Mouse (Mus musculus) G1E-ER4 (cell line): ENCODE results near the gene Lrrc57. TPM values are rescaled to one million over a fixed set of nuclear protein-coding genes. Genes with fewer than 3 reads are reported as not detected.

Experiments used
- GATA1 ChIP-seq: IDR thresholded peaks from one replicate; pipeline ENCODE4 v1.8.0; 2012; ENCODE audit warnings: low read length, inconsistent platforms
- polyA plus RNA-seq: library from polyadenylated mRNA; stranded (reverse); fragments of >175 nt; gene quantifications from 2 replicates; pipeline ENCODE4 v1.2.3, GENCODE M21; 2012

The Lrrc57 gene
- polyA plus RNA-seq, 1 experiment: 1.3 TPM

- TF ChIP-seq GATA1: no peak
Measured at GRCm38 (mm10) chr2:120622920-120623319, 13.6 kb upstream of the Lrrc57 start.

- no peak for TF ChIP-seq GATA1
Measured at GRCm38 (mm10) chr2:120619538-120619937, 10.2 kb upstream of the Lrrc57 start.

GRCm38 (mm10) chr2:120616279-120617163, 7.2 kb upstream of the Lrrc57 start:
- no peak for TF ChIP-seq GATA1

GRCm38 (mm10) chr2:120606021-120606690, 3.2 kb downstream of the Lrrc57 start:
- TF ChIP-seq GATA1: no peak

- TF ChIP-seq GATA1: no peak
Measured at GRCm38 (mm10) chr2:120599506-120599905, 9.8 kb downstream of the Lrrc57 start.

- TF ChIP-seq GATA1: no peak
Measured at GRCm38 (mm10) chr2:120597734-120598133, 11.6 kb downstream of the Lrrc57 start.

GRCm38 (mm10) chr2:120592227-120592626, 17.1 kb downstream of the Lrrc57 start:
- TF ChIP-seq GATA1: no peak

GRCm38 (mm10) chr2:120589759-120590158, 19.6 kb downstream of the Lrrc57 start:
- TF ChIP-seq GATA1: no peak

- no peak for TF ChIP-seq GATA1
Measured at GRCm38 (mm10) chr2:120578286-120578685, 31.0 kb downstream of the Lrrc57 start.

GRCm38 (mm10) chr2:120577799-120578198, 31.5 kb downstream of the Lrrc57 start:
- TF ChIP-seq GATA1: no peak

- TF ChIP-seq GATA1: peak; percentile 68
Measured at GRCm38 (mm10) chr2:120575978-120576377, 33.3 kb downstream of the Lrrc57 start.

GRCm38 (mm10) chr2:120575121-120575520, 34.2 kb downstream of the Lrrc57 start:
- TF ChIP-seq GATA1: no peak

GRCm38 (mm10) chr2:120571081-120571480, 38.2 kb downstream of the Lrrc57 start:
- TF ChIP-seq GATA1: no peak

GRCm38 (mm10) chr2:120567798-120568320, 41.5 kb downstream of the Lrrc57 start:
- no peak for TF ChIP-seq GATA1

GRCm38 (mm10) chr2:120566886-120567797, 42.2 kb downstream of the Lrrc57 start, which contains the start of gene Snap23:
TSS of gene Snap23 (plus strand) at chr2:120567671.
- no peak for TF ChIP-seq GATA1

- TF ChIP-seq GATA1: no peak
Measured at GRCm38 (mm10) chr2:120565363-120565762, 44.0 kb downstream of the Lrrc57 start.
